31 mouse cellular contexts compared by ENCODE assay signal in the genomic region with DNA sequence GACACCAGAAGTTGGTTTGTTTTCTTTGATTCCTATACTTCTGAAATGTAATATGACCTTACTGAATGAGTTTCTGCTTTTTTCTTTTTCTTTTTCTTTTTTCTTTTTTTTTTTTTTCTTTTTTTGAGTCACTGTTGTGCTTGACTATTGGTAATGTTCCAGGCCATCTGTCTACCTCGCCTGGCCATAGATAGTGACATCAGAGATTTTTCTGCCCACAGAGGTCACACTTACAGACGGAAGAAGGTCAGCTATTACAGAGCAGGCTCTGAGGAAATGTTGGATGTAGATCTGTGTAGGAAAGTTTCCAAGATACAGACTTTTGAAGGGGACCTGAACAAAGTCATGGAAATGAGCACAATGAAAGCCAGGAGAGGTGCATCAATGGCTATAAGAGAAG.
DNase-seq lines count a peak whose midpoint lies in the region; ATAC-seq and TF ChIP-seq lines count a peak whose summit lies in the region.
"Had no signal": no experiment of that assay in that cellular context is flagged by ENCODE, and none has a peak within 500 bp of the region (broad histone marks: within the 10 kb centered on the region; RNA-seq: fewer than 3 reads in every experiment).

No protein-coding gene starts in this region.

- H3K9me3 ChIP-seq in neural tube, embryonic 15.5 days (replicated peaks) = no peaks in the 10 kb centered on the region
- H3K9me3 ChIP-seq: forebrain, embryonic 12.5 days; heart, embryonic 12.5 days; kidney, embryonic 15.5 days; midbrain, embryonic 15.5 days had no signal

- peak; percentile 94 for ATAC-seq in cerebellum, adult (ENCODE audit: insufficient number of reproducible peaks, low FRiP score, low TSS enrichment)
- ATAC-seq in neural tube, embryonic 15.5 days (ENCODE audit: low FRiP score) = no peak
- ATAC-seq in erythroid progenitor cell, adult 5-6 weeks (replicated peaks; ENCODE audit: low FRiP score, poor library complexity, severe bottlenecking) = no peak
- ATAC-seq: inflammation-experienced regulatory T-cells, adult 6 months; midbrain, embryonic 15.5 days had no signal

- DNase-seq in cerebellum, postnatal 4 days (ENCODE audit: low spot score in 2 of 2) = no peak
- peak; percentile 45 for DNase-seq in Muller cell, postnatal 12 days (ENCODE audit: inconsistent ontology term)
- peak; percentile 66 to 89 for DNase-seq in cerebellum, adult 2 months
- peak; percentile 36 to 71 for DNase-seq in cerebellum, postnatal 14 days
- no peak for DNase-seq in kidney, adult 18-20 months
- DNase-seq: adrenal gland, adult 8-10 months; gastrocnemius, postnatal 14 days; heart, adult 11 months; heart, postnatal 4 days; kidney, adult 11 months; kidney, postnatal 25 days; liver; lung, embryonic 14.5 days; lung, postnatal 14 days; right cerebral cortex, adult 18-20 months; right cerebral cortex, postnatal 4 days; thymus, adult 18-20 months; thymus, postnatal 25 days had no signal

- TF ChIP-seq POLR2A in cerebellum, adult 2 months (IDR thresholded peaks at IDR 0.05; ENCODE audit: borderline replicate concordance, insufficient read depth, low read length) = no peak

- no peak overlapping the region for H3K4me3 ChIP-seq in cerebellum, adult 2 months (replicated peaks; ENCODE audit: insufficient read depth, low read depth, low read length)
- no peak overlapping the region for H3K4me3 ChIP-seq in neural tube, embryonic 15.5 days (replicated peaks)
- H3K4me3 ChIP-seq: erythroblast, embryonic 14.5 days; forebrain, embryonic 12.5 days; heart, embryonic 12.5 days; kidney, embryonic 15.5 days; midbrain, embryonic 15.5 days had no signal

- no peak overlapping the region for H3K4me2 ChIP-seq in neural tube, embryonic 15.5 days
- H3K4me2 ChIP-seq: forebrain, embryonic 12.5 days; heart, embryonic 12.5 days; hindbrain, embryonic 14.5 days; kidney, embryonic 15.5 days; lung, embryonic 14.5 days; midbrain, embryonic 15.5 days had no signal

- H3K9ac ChIP-seq in neural tube, embryonic 15.5 days (replicated peaks) = no peak overlapping the region
- H3K9ac ChIP-seq: forebrain, embryonic 12.5 days; heart, embryonic 12.5 days; hindbrain, embryonic 14.5 days; kidney, embryonic 15.5 days; liver, embryonic 14.5 days; lung, embryonic 14.5 days; midbrain, embryonic 15.5 days had no signal

- peaks cover 9% of the 10 kb centered on the region for H3K4me1 ChIP-seq in cerebellum, adult 2 months (ENCODE audit: control insufficient read depth, insufficient read depth, low read length)
- no peaks in the 10 kb centered on the region for H3K4me1 ChIP-seq in neural tube, embryonic 15.5 days
- H3K4me1 ChIP-seq: forebrain, embryonic 12.5 days; heart, embryonic 12.5 days; kidney, embryonic 15.5 days had no signal

- peak overlapping the region; percentile 80; the same call in 1 of the 2 replicates for H3K27ac ChIP-seq in cerebellum, adult 2 months (ENCODE audit: insufficient read depth, low read length)
- no peak overlapping the region for H3K27ac ChIP-seq in neural tube, embryonic 15.5 days (replicated peaks)
- H3K27ac ChIP-seq: forebrain, embryonic 12.5 days; hindbrain, embryonic 14.5 days; kidney, embryonic 15.5 days; liver, embryonic 14.5 days; midbrain, embryonic 15.5 days; stomach, postnatal 0 days had no signal

- TF ChIP-seq CTCF in cerebellum, adult 2 months (IDR thresholded peaks at IDR 0.05; ENCODE audit: borderline replicate concordance, insufficient read depth, low read depth, low read length) = no peak

- H3K27me3 ChIP-seq in cerebellum, adult 2 months (ENCODE audit: control insufficient read depth, insufficient read depth, low read length) = no peaks in the 10 kb centered on the region
- H3K27me3 ChIP-seq in neural tube, embryonic 15.5 days (replicated peaks) = no peaks in the 10 kb centered on the region
- H3K27me3 ChIP-seq: CH12.LX; forebrain, embryonic 12.5 days; heart, embryonic 12.5 days; kidney, embryonic 15.5 days; midbrain, embryonic 15.5 days had no signal

- WGBS in cerebellum, adult 2 months = 7% methylated on average over 2 of the region's 2 CpGs
- 76% methylated on average over 2 of the region's 2 CpGs for WGBS in neural tube, embryonic 15.5 days

- no peaks in the 10 kb centered on the region for H3K36me3 ChIP-seq in neural tube, embryonic 15.5 days
- H3K36me3 ChIP-seq: forebrain, embryonic 12.5 days; heart, embryonic 12.5 days; kidney, embryonic 15.5 days; midbrain, embryonic 15.5 days had no signal

Comparison
In these comparisons a context has a peak if more than half of its experiments do, and no peak if none do; other contexts are left out.
1. DNase-seq: peak in Muller cell, postnatal 12 days (single experiment), cerebellum, adult 2 months (2 of 2) and cerebellum, postnatal 14 days (2 of 2); none in cerebellum, postnatal 4 days (0 of 2) and kidney, adult 18-20 months (single experiment).